Mouse (Mus musculus): ENCODE measurements around the gene Adamtsl5. TPM values are rescaled to one million over a fixed set of nuclear protein-coding genes. Genes with fewer than 3 reads are reported as not detected.
A peak's percentile ranks its signal among the peaks of the same experiment; 100 is the strongest.
"Not testable (repeated sequence)": the region's sequence is repeated elsewhere in the genome, so short reads cannot be mapped to it uniquely, and the experiment has no call there.

The Adamtsl5 gene
- polyA plus RNA-seq, 1 experiment from 2014 or later, result 2.2 TPM

GRCm38 (mm10) chr10:80352727-80353126 lies 4.5 kb upstream of the Adamtsl5 start:
- Histone ChIP-seq H3K4me3 (replicated peaks) (no peak overlapping the region), H3K9ac (no peak overlapping the region), H3K4me1 (replicated peaks) (peaks cover 45% of the 10 kb centered on the region), H3K27me3 (peaks cover 100% of the 10 kb centered on the region), H3K36me3 (replicated peaks) (no peaks in the 10 kb centered on the region), H3K9me3 (replicated peaks) (no peaks in the 10 kb centered on the region), H3K27ac (replicated peaks) (no peak overlapping the region), H3K4me2 (no peak overlapping the region)
- 25% methylated on average over 8 of the region's 8 CpGs for WGBS (ENCODE audit: insufficient replicate concordance)
- no peak for ATAC-seq (ENCODE audit: insufficient read depth)

- H3K4me3 ChIP-seq (replicated peaks), result no peak overlapping the region
- ATAC-seq (ENCODE audit: insufficient read depth), result no peak
- H3K27ac ChIP-seq (replicated peaks), result no peak overlapping the region
- H3K27me3 ChIP-seq, result peaks cover 99% of the 10 kb centered on the region
- WGBS (ENCODE audit: insufficient replicate concordance), result 12% methylated on average over 11 of the region's 11 CpGs
- H3K4me2 ChIP-seq, result peak overlapping the region; percentile 16; the same call in 1 of the 2 replicates
- H3K4me1 ChIP-seq (replicated peaks), result peaks cover 50% of the 10 kb centered on the region
- no peak overlapping the region for H3K9ac ChIP-seq
- no peaks in the 10 kb centered on the region for H3K9me3 ChIP-seq (replicated peaks)
- H3K36me3 ChIP-seq (replicated peaks), result no peaks in the 10 kb centered on the region
Observed at GRCm38 (mm10) chr10:80351896-80352295, 3.7 kb upstream of the Adamtsl5 start.

- Histone ChIP-seq H3K4me1 (replicated peaks) (peaks cover 49% of the 10 kb centered on the region), H3K27ac (replicated peaks) (no peak overlapping the region), H3K4me3 (replicated peaks) (no peak overlapping the region), H3K4me2 (no peak overlapping the region), H3K27me3 (peaks cover 97% of the 10 kb centered on the region), H3K36me3 (replicated peaks) (no peaks in the 10 kb centered on the region), H3K9ac (no peak overlapping the region), H3K9me3 (replicated peaks) (no peaks in the 10 kb centered on the region)
- peak; percentile 65 for ATAC-seq (ENCODE audit: insufficient read depth)
- 3% methylated on average over 7 of the region's 7 CpGs for WGBS (ENCODE audit: insufficient replicate concordance)
Observed at GRCm38 (mm10) chr10:80350292-80350691, 2.1 kb upstream of the Adamtsl5 start.

- H3K9ac ChIP-seq, result no peak overlapping the region
- no peaks in the 10 kb centered on the region for H3K9me3 ChIP-seq (replicated peaks)
- peaks cover 89% of the 10 kb centered on the region for H3K27me3 ChIP-seq
- no peak overlapping the region for H3K4me2 ChIP-seq
- H3K36me3 ChIP-seq (replicated peaks), result no peaks in the 10 kb centered on the region
- no peak overlapping the region for H3K27ac ChIP-seq (replicated peaks)
- H3K4me3 ChIP-seq (replicated peaks), result no peak overlapping the region
- ATAC-seq (ENCODE audit: insufficient read depth), result no peak
- 22% methylated on average over 26 of the region's 26 CpGs for WGBS (ENCODE audit: insufficient replicate concordance)
- H3K4me1 ChIP-seq (replicated peaks), result peaks cover 62% of the 10 kb centered on the region
Observed at GRCm38 (mm10) chr10:80348981-80349380, 769 bp upstream of the Adamtsl5 start.

GRCm38 (mm10) chr10:80347514-80347967 lies 671 bp downstream of the Adamtsl5 start:
- H3K9me3 ChIP-seq (replicated peaks), result no peaks in the 10 kb centered on the region
- H3K4me2 ChIP-seq, result peak overlapping the region; percentile 89
- no peak overlapping the region for H3K27ac ChIP-seq (replicated peaks)
- peaks cover 74% of the 10 kb centered on the region for H3K4me1 ChIP-seq (replicated peaks)
- peak overlapping the region; percentile 54; the same call in 1 of the 2 replicates for H3K9ac ChIP-seq
- H3K4me3 ChIP-seq (replicated peaks), result peak overlapping the region; percentile 57
- H3K36me3 ChIP-seq (replicated peaks), result no peaks in the 10 kb centered on the region
- no peak for ATAC-seq (ENCODE audit: insufficient read depth)
- 10% methylated on average over 17 of the region's 17 CpGs for WGBS (ENCODE audit: insufficient replicate concordance)
- peaks cover 87% of the 10 kb centered on the region for H3K27me3 ChIP-seq

GRCm38 (mm10) chr10:80345929-80346328 lies 2.3 kb downstream of the Adamtsl5 start:
- not testable (repeated sequence) for H3K9me3 ChIP-seq (replicated peaks); ATAC-seq (ENCODE audit: insufficient read depth); H3K4me3 ChIP-seq (replicated peaks); H3K36me3 ChIP-seq (replicated peaks); H3K9ac ChIP-seq
- H3K4me2 ChIP-seq, result 0 out of 2 replicates have a peak overlapping the region, but pooled peaks have one; percentile 83
- H3K27ac ChIP-seq (replicated peaks), result peak overlapping the region; percentile 97; the same call in 1 of the 2 replicates
- peaks cover 87% of the 10 kb centered on the region for H3K27me3 ChIP-seq
- WGBS (ENCODE audit: insufficient replicate concordance), result 75% methylated on average over 6 of the region's 6 CpGs
- H3K4me1 ChIP-seq (replicated peaks), result peaks cover 84% of the 10 kb centered on the region

GRCm38 (mm10) chr10:80345122-80345521 lies 3.1 kb downstream of the Adamtsl5 start:
- Histone ChIP-seq H3K9ac (peak overlapping the region; percentile 57), H3K9me3 (replicated peaks) (no peaks in the 10 kb centered on the region), H3K27ac (replicated peaks) (peak overlapping the region; percentile 97), H3K4me2 (peak overlapping the region; percentile 83), H3K36me3 (replicated peaks) (no peaks in the 10 kb centered on the region), H3K4me3 (replicated peaks) (peak overlapping the region; percentile 54), H3K27me3 (peaks cover 87% of the 10 kb centered on the region), H3K4me1 (replicated peaks) (peaks cover 84% of the 10 kb centered on the region)
- 4% methylated on average over 16 of the region's 16 CpGs for WGBS (ENCODE audit: insufficient replicate concordance)
- ATAC-seq (ENCODE audit: insufficient read depth), result peak; percentile 22

GRCm38 (mm10) chr10:80344131-80344661 lies 4.0 kb downstream of the Adamtsl5 start:
- H3K4me3 ChIP-seq (replicated peaks), result peak overlapping the region; percentile 54
- peak overlapping the region; percentile 57 for H3K9ac ChIP-seq
- peaks cover 88% of the 10 kb centered on the region for H3K4me1 ChIP-seq (replicated peaks)
- peak; percentile 81 for ATAC-seq (ENCODE audit: insufficient read depth)
- 7% methylated on average over 9 of the region's 9 CpGs for WGBS (ENCODE audit: insufficient replicate concordance)
- peak overlapping the region; percentile 83 for H3K4me2 ChIP-seq
- peaks cover 78% of the 10 kb centered on the region for H3K27me3 ChIP-seq
- peak overlapping the region; percentile 97 for H3K27ac ChIP-seq (replicated peaks)
- H3K9me3 ChIP-seq (replicated peaks), result no peaks in the 10 kb centered on the region
- no peaks in the 10 kb centered on the region for H3K36me3 ChIP-seq (replicated peaks)

- Histone ChIP-seq H3K27me3 (peaks cover 71% of the 10 kb centered on the region), H3K9me3 (replicated peaks) (no peaks in the 10 kb centered on the region), H3K4me1 (replicated peaks) (peaks cover 80% of the 10 kb centered on the region), H3K4me2 (peak overlapping the region; percentile 83), H3K4me3 (replicated peaks) (peak overlapping the region; percentile 54), H3K9ac (peak overlapping the region; percentile 57; the same call in 1 of the 2 replicates), H3K36me3 (replicated peaks) (no peaks in the 10 kb centered on the region), H3K27ac (replicated peaks) (peak overlapping the region; percentile 97)
- ATAC-seq (ENCODE audit: insufficient read depth), result peak; percentile 10; the same call in 1 of the 2 replicates
- WGBS (ENCODE audit: insufficient replicate concordance), result 17% methylated on average over 13 of the region's 13 CpGs
Observed at GRCm38 (mm10) chr10:80343425-80343895, 4.8 kb downstream of the Adamtsl5 start.

GRCm38 (mm10) chr10:80342749-80343424 lies 5.3 kb downstream of the Adamtsl5 start:
- Histone ChIP-seq H3K4me1 (replicated peaks) (peaks cover 74% of the 10 kb centered on the region), H3K9ac (peak overlapping the region; percentile 57; the same call in 1 of the 2 replicates), H3K9me3 (replicated peaks) (no peaks in the 10 kb centered on the region), H3K4me2 (peak overlapping the region; percentile 83), H3K27me3 (peaks cover 65% of the 10 kb centered on the region), H3K36me3 (replicated peaks) (no peaks in the 10 kb centered on the region), H3K27ac (replicated peaks) (peak overlapping the region; percentile 97), H3K4me3 (replicated peaks) (peak overlapping the region; percentile 54)
- peak; percentile 20 for ATAC-seq (ENCODE audit: insufficient read depth)
- WGBS (ENCODE audit: insufficient replicate concordance), result under 1% methylated on average over 33 of the region's 33 CpGs

GRCm38 (mm10) chr10:80342305-80342748 lies 5.9 kb downstream of the Adamtsl5 start:
- ATAC-seq (ENCODE audit: insufficient read depth), result no peak
- H3K9ac ChIP-seq, result no peak overlapping the region
- no peak overlapping the region for H3K27ac ChIP-seq (replicated peaks)
- no peaks in the 10 kb centered on the region for H3K36me3 ChIP-seq (replicated peaks)
- peak overlapping the region; percentile 54 for H3K4me3 ChIP-seq (replicated peaks)
- peak overlapping the region; percentile 83 for H3K4me2 ChIP-seq
- peaks cover 69% of the 10 kb centered on the region for H3K4me1 ChIP-seq (replicated peaks)
- WGBS (ENCODE audit: insufficient replicate concordance), result 5% methylated on average over 26 of the region's 26 CpGs
- no peaks in the 10 kb centered on the region for H3K9me3 ChIP-seq (replicated peaks)
- H3K27me3 ChIP-seq, result peaks cover 60% of the 10 kb centered on the region
